In genomic region chr2:23559186-23559585, GRCm38 (mm10) we compare ENCODE assay signal across 17 mouse cellular contexts. TPM values are rescaled to one million over a fixed set of nuclear protein-coding genes. Genes with fewer than 3 reads are reported as not detected.
A peak's percentile ranks its signal among the peaks of the same experiment; 100 is the strongest.
DNase-seq lines count a peak whose midpoint lies in the region; ATAC-seq and TF ChIP-seq lines count a peak whose summit lies in the region.
"Had no signal": no experiment of that assay in that cellular context is flagged by ENCODE, and none has a peak within 500 bp of the region (broad histone marks: within the 10 kb centered on the region; RNA-seq: fewer than 3 reads in every experiment).

No protein-coding gene starts in this region.

- H3K9ac ChIP-seq in lung, embryonic 14.5 days, result no peak overlapping the region
- H3K9ac ChIP-seq in ES-Bruce4 (ENCODE audit: low read depth, poor library complexity, severe bottlenecking), result no peak overlapping the region

- TF ChIP-seq EP300 in ES-Bruce4 (IDR thresholded peaks at IDR 0.05; ENCODE audit: insufficient read depth, low read depth, low read length), result no peak

- 75% methylated on average over 2 of the region's 2 CpGs for WGBS in lung, embryonic 14.5 days

- TF ChIP-seq CTCF in gastrocnemius, adult 2 months (IDR thresholded peaks at IDR 0.05), result peak; percentile 9; the same call in 1 of the 2 replicates
- TF ChIP-seq CTCF in lung, embryonic 14.5 days (IDR thresholded peaks at IDR 0.05; ENCODE audit: low read depth), result peak; percentile 5; the same call in 1 of the 2 replicates
- TF ChIP-seq CTCF in ES-Bruce4 (IDR thresholded peaks at IDR 0.05; ENCODE audit: low read depth, low read length), result peak; percentile 5

- peaks cover 3% of the 10 kb centered on the region; the same call in 1 of the 2 replicates for H3K9me3 ChIP-seq in lung, embryonic 14.5 days (ENCODE audit: low read depth, low read length)
- H3K9me3 ChIP-seq in ES-Bruce4 (replicated peaks; ENCODE audit: control insufficient read depth, insufficient read depth, low read length, poor library complexity, severe bottlenecking), result no peaks in the 10 kb centered on the region
- H3K9me3 ChIP-seq: limb, embryonic 10.5 days had no signal

- intact Hi-C loops in gastrocnemius, adult 2 months (cut with DNase I), result no loop called here
- intact Hi-C loops in gastrocnemius, postnatal 14 days (cut with DNase I; ENCODE audit: low total_unique reads), result no loop called here

- no peak overlapping the region for H3K27ac ChIP-seq in gastrocnemius, adult 2 months
- no peak overlapping the region for H3K27ac ChIP-seq in lung, embryonic 14.5 days (ENCODE audit: low read depth)
- H3K27ac ChIP-seq in ES-Bruce4 (ENCODE audit: insufficient read depth, low read length), result no peak overlapping the region
- H3K27ac ChIP-seq: limb, embryonic 10.5 days had no signal

- no peak for DNase-seq in gastrocnemius, adult 2 months
- no peak for DNase-seq in gastrocnemius, postnatal 14 days
- DNase-seq in lung, embryonic 14.5 days, result no peak
- no peak for DNase-seq in lung, postnatal 14 days
- DNase-seq in induced T-regulatory cell, adult 2 months (ENCODE audit: low read depth), result peak; percentile 10
- no peak for DNase-seq in thymus, postnatal 36 days
- no peak for DNase-seq in c-Kit-positive CD71-positive TER-119-positive erythroid progenitor cells, embryonic 14.5 days (ENCODE audit: low spot score)
- DNase-seq: adrenal gland, postnatal 10 days; B cell, adult 2 months; cerebellum, adult 9-11 months; gastrocnemius, postnatal 25 days; kidney, adult 8-10 months; kidney, postnatal 25 days; right cerebral cortex, postnatal 25 days had no signal

- H3K4me2 ChIP-seq in lung, embryonic 14.5 days, result no peak overlapping the region
- H3K4me2 ChIP-seq: liver, embryonic 11.5 days had no signal

- no peaks in the 10 kb centered on the region for H3K36me3 ChIP-seq in lung, embryonic 14.5 days (ENCODE audit: insufficient read depth)
- H3K36me3 ChIP-seq in ES-Bruce4 (ENCODE audit: control insufficient read depth, insufficient read depth, low read length, poor library complexity, severe bottlenecking), result no peaks in the 10 kb centered on the region

- H3K27me3 ChIP-seq in lung, embryonic 14.5 days (ENCODE audit: insufficient read depth, low read length), result no peaks in the 10 kb centered on the region
- H3K27me3 ChIP-seq in ES-Bruce4 (ENCODE audit: control insufficient read depth, insufficient read depth, low read length, poor library complexity, severe bottlenecking), result no peaks in the 10 kb centered on the region

- H3K4me3 ChIP-seq in gastrocnemius, adult 2 months, result no peak overlapping the region
- H3K4me3 ChIP-seq in lung, embryonic 14.5 days (ENCODE audit: low read depth, low read length), result no peak overlapping the region
- H3K4me3 ChIP-seq in ES-Bruce4 (ENCODE audit: low read depth, low read length), result no peak overlapping the region
- H3K4me3 ChIP-seq: limb, embryonic 10.5 days had no signal

- no peak for TF ChIP-seq POLR2A in ES-Bruce4 (IDR thresholded peaks at IDR 0.05; ENCODE audit: insufficient read depth, low read length)

- ATAC-seq in lung, embryonic 14.5 days (ENCODE audit: insufficient read depth), result no peak

- no peaks in the 10 kb centered on the region for H3K4me1 ChIP-seq in lung, embryonic 14.5 days (ENCODE audit: insufficient read depth)
- H3K4me1 ChIP-seq in ES-Bruce4 (ENCODE audit: control insufficient read depth, insufficient read depth, low read length), result no peaks in the 10 kb centered on the region
- H3K4me1 ChIP-seq: limb, embryonic 10.5 days had no signal

RNA-seq across cellular contexts. Expression of gene Spopl, which starts 12.7 kb away (rescaled TPM):
- total RNA-seq in gastrocnemius, adult 2 months (2021), result 10 to 100 TPM; 19.0 to 19.8 TPM
- total RNA-seq in gastrocnemius, postnatal 14 days (2021), result 10 to 100 TPM; 11.8 to 14.3 TPM
- 13.8 and 15.3 TPM in 2 replicates for polyA plus RNA-seq in lung, embryonic 14.5 days (2014; fragmentation: Nextera tagmentation; extraction: Ambion mirVana)
- polyA plus RNA-seq in ES-Bruce4 (2011; ENCODE audit: insufficient read depth, insufficient read length, low read depth, missing spikeins), result 20.7 and 22.6 TPM in 2 replicates
